Mouse (Mus musculus): ENCODE results near the gene Pde10a. TPM values are rescaled to one million over a fixed set of nuclear protein-coding genes. Genes with fewer than 3 reads are reported as not detected.

The Pde10a gene
- polyA plus RNA-seq, 1 experiment from 2014 or later: 1.9 TPM

DNA sequence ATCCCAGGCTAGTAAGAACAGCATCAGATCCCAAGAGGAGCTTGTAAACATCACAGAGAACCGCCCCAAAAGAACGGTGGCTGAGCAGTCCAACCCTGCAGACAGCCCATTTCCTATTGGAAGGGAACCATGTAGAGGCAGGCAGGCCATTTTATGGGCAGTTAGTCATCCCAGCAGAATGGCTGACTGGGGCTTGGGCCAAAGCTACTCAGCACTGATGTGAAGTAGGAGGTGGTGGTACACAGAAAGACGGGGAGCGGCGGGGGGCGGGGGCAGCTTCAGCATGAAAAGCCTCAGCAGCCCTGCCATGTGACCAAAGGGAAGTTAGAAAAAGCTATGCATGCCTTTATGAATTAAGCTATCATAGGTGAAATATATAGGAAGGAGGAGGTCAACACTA, 252.5 kb downstream of the Pde10a start:
- no peaks in the 10 kb centered on the region for H3K27me3 ChIP-seq (ENCODE audit: control insufficient read depth, insufficient read depth, low read length)
- no peak overlapping the region for H3K9ac ChIP-seq (ENCODE audit: low read length)
- H3K4me2 ChIP-seq (ENCODE audit: low read depth, low read length): no peak overlapping the region
- no peak overlapping the region for H3K27ac ChIP-seq (ENCODE audit: low read length)
- H3K36me3 ChIP-seq (ENCODE audit: control insufficient read depth, insufficient read depth): no peaks in the 10 kb centered on the region
- no peak for ATAC-seq (replicated peaks; ENCODE audit: extremely low read depth, insufficient read depth, low FRiP score)
- no peaks in the 10 kb centered on the region for H3K4me1 ChIP-seq (ENCODE audit: control insufficient read depth, insufficient read depth, low read length)
- WGBS: 83% methylated on average over 6 of the region's 6 CpGs
- no peak overlapping the region for H3K4me3 ChIP-seq (ENCODE audit: low read length)
- no peaks in the 10 kb centered on the region for H3K9me3 ChIP-seq (replicated peaks; ENCODE audit: control insufficient read depth, low read length)

DNA sequence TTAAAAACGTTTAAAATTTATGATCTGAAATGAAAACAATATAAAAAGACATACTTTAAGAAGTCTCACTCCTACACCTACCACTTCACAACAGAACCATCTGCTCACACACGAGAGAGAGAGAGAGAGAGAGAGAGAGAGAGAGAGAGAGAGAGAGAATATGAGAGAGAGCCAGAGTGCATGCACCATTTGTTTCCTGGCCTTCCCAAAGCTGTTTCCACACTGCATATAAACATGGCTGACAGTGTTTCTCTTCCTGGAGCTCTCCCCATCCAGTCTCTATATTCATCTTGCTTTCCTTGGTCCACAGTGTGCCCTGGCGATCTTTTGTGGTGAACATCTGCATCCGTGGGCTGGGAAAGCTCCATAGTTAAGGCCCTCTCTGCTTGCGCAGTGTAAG, 253.7 kb downstream of the Pde10a start:
- no peak for ATAC-seq (replicated peaks; ENCODE audit: extremely low read depth, insufficient read depth, low FRiP score)
- no peak overlapping the region for H3K27ac ChIP-seq (ENCODE audit: low read length)
- WGBS: 56% methylated on average over 5 of the region's 5 CpGs

GRCm38 (mm10) chr17:8780484-8780883, 255.3 kb downstream of the Pde10a start:
- Histone ChIP-seq H3K4me2 (ENCODE audit: low read depth, low read length) (no peak overlapping the region), H3K27ac (ENCODE audit: low read length) (no peak overlapping the region), H3K36me3 (ENCODE audit: control insufficient read depth, insufficient read depth) (no peaks in the 10 kb centered on the region), H3K4me3 (ENCODE audit: low read length) (no peak overlapping the region), H3K27me3 (ENCODE audit: control insufficient read depth, insufficient read depth, low read length) (no peaks in the 10 kb centered on the region), H3K9me3 (replicated peaks; ENCODE audit: control insufficient read depth, low read length) (no peaks in the 10 kb centered on the region), H3K9ac (ENCODE audit: low read length) (no peak overlapping the region), H3K4me1 (ENCODE audit: control insufficient read depth, insufficient read depth, low read length) (no peaks in the 10 kb centered on the region)
- ATAC-seq (replicated peaks; ENCODE audit: extremely low read depth, insufficient read depth, low FRiP score): no peak
- WGBS: 69% methylated on average over 4 of the region's 4 CpGs

More for the DNA sequence above, 253.7 kb downstream of the Pde10a start:
- H3K4me1 ChIP-seq (ENCODE audit: control insufficient read depth, insufficient read depth, low read length): no peaks in the 10 kb centered on the region
- H3K36me3 ChIP-seq (ENCODE audit: control insufficient read depth, insufficient read depth): no peaks in the 10 kb centered on the region
- no peaks in the 10 kb centered on the region for H3K27me3 ChIP-seq (ENCODE audit: control insufficient read depth, insufficient read depth, low read length)
- H3K4me2 ChIP-seq (ENCODE audit: low read depth, low read length): no peak overlapping the region
- H3K9ac ChIP-seq (ENCODE audit: low read length): no peak overlapping the region
- H3K4me3 ChIP-seq (ENCODE audit: low read length): no peak overlapping the region
- no peaks in the 10 kb centered on the region for H3K9me3 ChIP-seq (replicated peaks; ENCODE audit: control insufficient read depth, low read length)

DNA sequence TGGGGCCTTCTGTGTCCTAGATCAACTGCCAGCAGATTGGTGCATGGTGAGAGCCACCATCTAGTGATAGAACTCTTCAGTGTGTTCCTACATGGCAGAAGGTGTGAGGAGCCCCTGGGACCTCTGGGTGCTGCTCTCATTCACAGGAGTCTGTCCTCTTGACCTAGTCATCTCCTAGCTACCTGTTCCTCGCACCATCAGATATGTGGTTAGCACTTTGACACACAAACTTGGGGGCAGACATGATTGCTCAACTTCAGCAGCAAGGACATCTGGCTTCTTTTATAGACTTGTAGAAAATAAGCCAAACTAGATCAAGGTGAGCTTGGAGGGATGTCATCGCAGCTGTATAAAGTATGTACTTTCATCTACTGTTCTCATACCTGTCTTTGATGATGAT, 255.9 kb downstream of the Pde10a start:
- WGBS: 88% methylated on average over 2 of the region's 2 CpGs
- no peak overlapping the region for H3K4me2 ChIP-seq (ENCODE audit: low read depth, low read length)
- no peaks in the 10 kb centered on the region for H3K27me3 ChIP-seq (ENCODE audit: control insufficient read depth, insufficient read depth, low read length)
- no peaks in the 10 kb centered on the region for H3K4me1 ChIP-seq (ENCODE audit: control insufficient read depth, insufficient read depth, low read length)
- H3K36me3 ChIP-seq (ENCODE audit: control insufficient read depth, insufficient read depth): no peaks in the 10 kb centered on the region
- H3K9me3 ChIP-seq (replicated peaks; ENCODE audit: control insufficient read depth, low read length): no peaks in the 10 kb centered on the region
- H3K4me3 ChIP-seq (ENCODE audit: low read length): no peak overlapping the region
- no peak overlapping the region for H3K9ac ChIP-seq (ENCODE audit: low read length)
- no peak for ATAC-seq (replicated peaks; ENCODE audit: extremely low read depth, insufficient read depth, low FRiP score)
- H3K27ac ChIP-seq (ENCODE audit: low read length): no peak overlapping the region

DNA sequence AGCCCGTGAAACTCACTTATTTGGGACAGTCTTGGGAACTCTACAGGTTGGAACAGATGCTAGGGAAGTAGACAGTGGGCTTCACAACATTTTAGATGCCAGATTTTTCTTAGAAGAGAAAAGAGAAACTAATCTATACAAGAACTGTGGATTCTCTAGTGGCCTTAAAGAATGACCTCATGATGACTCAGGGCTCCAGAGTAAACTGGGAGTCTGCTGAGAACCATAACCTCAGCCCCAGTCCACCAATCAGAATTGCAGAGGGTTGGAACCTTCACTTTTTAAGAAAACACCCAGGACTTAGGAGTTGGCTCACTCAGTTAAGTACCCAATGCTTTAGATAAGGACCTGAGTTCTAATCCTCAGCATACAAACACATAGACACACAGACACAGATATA, 256.4 kb downstream of the Pde10a start:
- no peak for ATAC-seq (replicated peaks; ENCODE audit: extremely low read depth, insufficient read depth, low FRiP score)
- no peaks in the 10 kb centered on the region for H3K9me3 ChIP-seq (replicated peaks; ENCODE audit: control insufficient read depth, low read length)

GRCm38 (mm10) chr17:8785908-8786307, 260.7 kb downstream of the Pde10a start:
- 87% methylated on average over 6 of the region's 6 CpGs for WGBS
- no peaks in the 10 kb centered on the region for H3K36me3 ChIP-seq (ENCODE audit: control insufficient read depth, insufficient read depth)
- H3K27me3 ChIP-seq (ENCODE audit: control insufficient read depth, insufficient read depth, low read length): 0 out of 2 replicates have a peak, but pooled peaks cover under 1% of the 10 kb centered on the region
- no peak overlapping the region for H3K27ac ChIP-seq (ENCODE audit: low read length)
- H3K9ac ChIP-seq (ENCODE audit: low read length): no peak overlapping the region
- H3K9me3 ChIP-seq (replicated peaks; ENCODE audit: control insufficient read depth, low read length): no peaks in the 10 kb centered on the region
- H3K4me2 ChIP-seq (ENCODE audit: low read depth, low read length): no peak overlapping the region
- H3K4me3 ChIP-seq (ENCODE audit: low read length): no peak overlapping the region
- ATAC-seq (replicated peaks; ENCODE audit: extremely low read depth, insufficient read depth, low FRiP score): no peak
- no peaks in the 10 kb centered on the region for H3K4me1 ChIP-seq (ENCODE audit: control insufficient read depth, insufficient read depth, low read length)

More for the DNA sequence above, 256.4 kb downstream of the Pde10a start:
- H3K4me3 ChIP-seq (ENCODE audit: low read length): no peak overlapping the region
- H3K27ac ChIP-seq (ENCODE audit: low read length): no peak overlapping the region
- H3K36me3 ChIP-seq (ENCODE audit: control insufficient read depth, insufficient read depth): no peaks in the 10 kb centered on the region
- no peaks in the 10 kb centered on the region for H3K27me3 ChIP-seq (ENCODE audit: control insufficient read depth, insufficient read depth, low read length)
- 85% methylated on average over 1 of the region's 1 CpGs for WGBS
- H3K4me1 ChIP-seq (ENCODE audit: control insufficient read depth, insufficient read depth, low read length): no peaks in the 10 kb centered on the region
- H3K4me2 ChIP-seq (ENCODE audit: low read depth, low read length): no peak overlapping the region
- no peak overlapping the region for H3K9ac ChIP-seq (ENCODE audit: low read length)

- 81% methylated on average over 4 of the region's 4 CpGs for WGBS
- Histone ChIP-seq H3K4me1 (ENCODE audit: control insufficient read depth, insufficient read depth, low read length) (no peaks in the 10 kb centered on the region), H3K36me3 (ENCODE audit: control insufficient read depth, insufficient read depth) (no peaks in the 10 kb centered on the region), H3K4me3 (ENCODE audit: low read length) (no peak overlapping the region), H3K4me2 (ENCODE audit: low read depth, low read length) (no peak overlapping the region), H3K27ac (ENCODE audit: low read length) (no peak overlapping the region), H3K9me3 (replicated peaks; ENCODE audit: control insufficient read depth, low read length) (no peaks in the 10 kb centered on the region), H3K27me3 (ENCODE audit: control insufficient read depth, insufficient read depth, low read length) (0 out of 2 replicates have a peak, but pooled peaks cover 2% of the 10 kb centered on the region), H3K9ac (ENCODE audit: low read length) (no peak overlapping the region)
- no peak for ATAC-seq (replicated peaks; ENCODE audit: extremely low read depth, insufficient read depth, low FRiP score)
These were observed 261.3 kb downstream of the Pde10a start for GRCm38 (mm10) chr17:8786484-8786883.

DNA sequence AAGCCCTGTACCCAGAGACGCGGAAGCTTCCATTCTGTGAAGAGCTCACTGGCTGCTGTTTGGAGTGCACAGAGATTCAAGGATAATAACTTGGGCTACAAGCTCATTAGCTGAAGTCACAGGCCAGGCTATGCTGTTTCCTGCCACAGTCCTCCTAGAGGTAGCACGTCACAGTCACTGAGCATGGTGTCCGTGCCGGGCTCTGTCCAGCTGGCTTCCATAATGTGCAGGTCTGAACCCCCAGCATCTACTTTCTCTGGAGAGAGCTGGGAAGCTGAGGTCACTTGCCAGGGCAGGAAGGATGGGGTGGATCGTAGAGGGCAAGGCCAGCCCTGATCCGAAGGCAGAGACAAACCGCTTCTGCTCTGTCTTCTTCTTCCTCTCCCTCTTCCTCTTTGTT, 262.6 kb downstream of the Pde10a start:
- Histone ChIP-seq H3K4me2 (ENCODE audit: low read depth, low read length) (no peak overlapping the region), H3K9me3 (replicated peaks; ENCODE audit: control insufficient read depth, low read length) (no peaks in the 10 kb centered on the region), H3K27me3 (ENCODE audit: control insufficient read depth, insufficient read depth, low read length) (peaks cover 4% of the 10 kb centered on the region; the same call in 1 of the 2 replicates), H3K9ac (ENCODE audit: low read length) (no peak overlapping the region), H3K4me3 (ENCODE audit: low read length) (no peak overlapping the region), H3K36me3 (ENCODE audit: control insufficient read depth, insufficient read depth) (no peaks in the 10 kb centered on the region), H3K4me1 (ENCODE audit: control insufficient read depth, insufficient read depth, low read length) (no peaks in the 10 kb centered on the region), H3K27ac (ENCODE audit: low read length) (no peak overlapping the region)
- 56% methylated on average over 8 of the region's 8 CpGs for WGBS
- ATAC-seq (replicated peaks; ENCODE audit: extremely low read depth, insufficient read depth, low FRiP score): no peak

GRCm38 (mm10) chr17:8791561-8791960, 266.4 kb downstream of the Pde10a start:
- no peak for ATAC-seq (replicated peaks; ENCODE audit: extremely low read depth, insufficient read depth, low FRiP score)
- WGBS: 70% methylated on average over 4 of the region's 4 CpGs
- Histone ChIP-seq H3K4me1 (ENCODE audit: control insufficient read depth, insufficient read depth, low read length) (no peaks in the 10 kb centered on the region), H3K4me3 (ENCODE audit: low read length) (no peak overlapping the region), H3K9ac (ENCODE audit: low read length) (no peak overlapping the region), H3K9me3 (replicated peaks; ENCODE audit: control insufficient read depth, low read length) (no peaks in the 10 kb centered on the region), H3K4me2 (ENCODE audit: low read depth, low read length) (no peak overlapping the region), H3K36me3 (ENCODE audit: control insufficient read depth, insufficient read depth) (no peaks in the 10 kb centered on the region), H3K27me3 (ENCODE audit: control insufficient read depth, insufficient read depth, low read length) (peaks cover 22% of the 10 kb centered on the region), H3K27ac (ENCODE audit: low read length) (no peak overlapping the region)

GRCm38 (mm10) chr17:8792611-8793010, 267.4 kb downstream of the Pde10a start:
- no peaks in the 10 kb centered on the region for H3K4me1 ChIP-seq (ENCODE audit: control insufficient read depth, insufficient read depth, low read length)
- H3K27me3 ChIP-seq (ENCODE audit: control insufficient read depth, insufficient read depth, low read length): peaks cover 27% of the 10 kb centered on the region
- no peak overlapping the region for H3K4me2 ChIP-seq (ENCODE audit: low read depth, low read length)
- H3K9me3 ChIP-seq (replicated peaks; ENCODE audit: control insufficient read depth, low read length): no peaks in the 10 kb centered on the region
- 64% methylated on average over 7 of the region's 7 CpGs for WGBS
- ATAC-seq (replicated peaks; ENCODE audit: extremely low read depth, insufficient read depth, low FRiP score): no peak
- no peak overlapping the region for H3K27ac ChIP-seq (ENCODE audit: low read length)
- H3K36me3 ChIP-seq (ENCODE audit: control insufficient read depth, insufficient read depth): no peaks in the 10 kb centered on the region
- no peak overlapping the region for H3K4me3 ChIP-seq (ENCODE audit: low read length)
- no peak overlapping the region for H3K9ac ChIP-seq (ENCODE audit: low read length)
